Mouse (Mus musculus) CD8-positive naive resting alpha-beta T cell, adult 57 days (primary cell): ENCODE results near the gene Gsta2. TPM values are rescaled to one million over a fixed set of nuclear protein-coding genes. Genes with fewer than 3 reads are reported as not detected.

Experiments
- total RNA-seq: library from RNA; stranded (reverse); gene quantifications from one replicate; pipeline ENCODE4 v1.2.4, GENCODE M21; 2023

Gsta2 gene
- total RNA-seq: not detected

GRCm38 (mm10) chr9:78355611-78356010 is at the start of gene Gsta2:
TSS of gene Gsta2 (minus strand) at chr9:78355788.

GRCm38 (mm10) chr9:78395630-78396351 is 40.2 kb upstream of the Gsta2 start, which contains the start of gene Ddx43:
TSS of gene Ddx43 (plus strand) at chr9:78395777.

GRCm38 (mm10) chr9:78378113-78378785 is 22.7 kb upstream of the Gsta2 start, which contains the start of gene Ooep:
TSS of gene Ooep (minus strand) at chr9:78378725.

GRCm38 (mm10) chr9:78367959-78368358 is 12.4 kb upstream of the Gsta2 start, which contains the start of gene Dppa5a:
TSS of gene Dppa5a (minus strand) at chr9:78368177.

GRCm38 (mm10) chr9:78327289-78327688 is 28.3 kb downstream of the Gsta2 start, which contains the start of gene Omt2b:
TSS of gene Omt2b (plus strand) at chr9:78327589.

GRCm38 (mm10) chr9:78314696-78315095 is 40.9 kb downstream of the Gsta2 start, which contains the start of gene Omt2a:
TSS of gene Omt2a (minus strand) at chr9:78314796.

GRCm38 (mm10) chr9:78289723-78290122 is 65.9 kb downstream of the Gsta2 start, which contains the start of gene Gm10639:
TSS of gene Gm10639 (plus strand) at chr9:78289923.

Other genes with a start within 250 kb of the Gsta2 start
- gene Fbxo9, start 246.7 kb downstream of the Gsta2 start, total RNA-seq: 44.6 TPM
- 6.9 TPM for gene Ick, start 246.6 kb downstream of the Gsta2 start, total RNA-seq
- 0.73 TPM for gene Gsta4, start 173.0 kb downstream of the Gsta2 start, total RNA-seq
- not detected for gene Gsta1, start 125.1 kb downstream of the Gsta2 start, total RNA-seq
- not detected for gene Gm3776, start 98.7 kb downstream of the Gsta2 start, total RNA-seq
- not detected for gene Gm10639, start 65.9 kb downstream of the Gsta2 start, total RNA-seq
- not detected for gene Omt2a, start 41.0 kb downstream of the Gsta2 start, total RNA-seq
- gene Omt2b, start 28.2 kb downstream of the Gsta2 start, total RNA-seq: not detected
- gene Dppa5a, start 12.4 kb upstream of the Gsta2 start, total RNA-seq: not detected
- gene Ooep, start 22.9 kb upstream of the Gsta2 start, total RNA-seq: not detected
- gene Ddx43, start 40.0 kb upstream of the Gsta2 start, total RNA-seq: 1.4 TPM
- 3.1 TPM for gene Cgas, start 87.4 kb upstream of the Gsta2 start, total RNA-seq
- 28.4 TPM for gene Mto1, start 92.4 kb upstream of the Gsta2 start, total RNA-seq
- not detected for gene Gm17324, start 93.0 kb upstream of the Gsta2 start, total RNA-seq
- gene Eef1a1, start 133.4 kb upstream of the Gsta2 start, total RNA-seq: 12,055 TPM
- 5.5 TPM for gene Slc17a5, start 232.3 kb upstream of the Gsta2 start, total RNA-seq